Mouse (Mus musculus): ENCODE data around the gene Mrpl47. TPM values are rescaled to one million over a fixed set of nuclear protein-coding genes. Genes with fewer than 3 reads are reported as not detected.

Mrpl47 gene
- polyA plus RNA-seq (2012; fragmentation: generic; extraction: Trizol) = 10.8 TPM

GRCm38 (mm10) chr3:32737172-32737655, at the start of gene Mrpl47:
TSS of gene Mrpl47 (minus strand) at chr3:32737605.
- no peak for TF ChIP-seq SRF (IDR thresholded peaks at IDR 0.05; ENCODE audit: control insufficient read depth, insufficient read length, low read depth)
- no peak for TF ChIP-seq POLR2AphosphoS2 (IDR thresholded peaks at IDR 0.05; ENCODE audit: insufficient read length, low read depth)
- TF ChIP-seq MYOG (IDR thresholded peaks at IDR 0.05; ENCODE audit: control insufficient read depth in 1 of 3, insufficient read depth in 1 of 3, insufficient read length in 2 of 3, low read depth in 2 of 3) = peak in 1 of 3 experiments; percentile 4
- TF ChIP-seq E2F4 (IDR thresholded peaks at IDR 0.05; ENCODE audit: insufficient read depth) = no peak
- Histone ChIP-seq H3K36me3 (ENCODE audit: control insufficient read depth, insufficient read depth) (peaks cover 21% of the 10 kb centered on the region), H3K79me2 (ENCODE audit: control insufficient read depth, insufficient read depth) (peaks cover 70% of the 10 kb centered on the region), H3K4me2 (ENCODE audit: low read depth) (peak within 1 kb of the TSS; percentile 95), H3ac (ENCODE audit: control insufficient read depth, insufficient read length) (peak within 1 kb of the TSS; percentile 81), H3K27me3 (ENCODE audit: control insufficient read depth, insufficient read depth, insufficient read length) (no peaks in the 10 kb centered on the region), H3K4me3 (peak within 1 kb of the TSS; percentile 74)

GRCm38 (mm10) chr3:32770781-32771180, 33.4 kb upstream of the Mrpl47 start:
- H3K36me3 ChIP-seq (ENCODE audit: control insufficient read depth, insufficient read depth) = no peaks in the 10 kb centered on the region
- no peak overlapping the region for H3ac ChIP-seq (ENCODE audit: control insufficient read depth, insufficient read length)
- TF ChIP-seq CEBPB (IDR thresholded peaks at IDR 0.05; ENCODE audit: insufficient read depth, poor library complexity, severe bottlenecking) (peak; percentile 48; the same call in 1 of the 2 replicates), POLR2A (IDR thresholded peaks at IDR 0.05; ENCODE audit: insufficient read length, low read depth) (no peak), MYOD1 (IDR thresholded peaks at IDR 0.05; ENCODE audit: control insufficient read depth in 1 of 3, insufficient read length in 2 of 3, low read depth in 2 of 3) (peak in 1 of 3 experiments; percentile 36)
- H3K27me3 ChIP-seq (ENCODE audit: control insufficient read depth, insufficient read depth, insufficient read length) = peaks cover 5% of the 10 kb centered on the region
- H3K4me2 ChIP-seq (ENCODE audit: low read depth) = no peak overlapping the region
- no peaks in the 10 kb centered on the region for H3K79me2 ChIP-seq (ENCODE audit: control insufficient read depth, insufficient read depth)
- no peak overlapping the region for H3K4me3 ChIP-seq

- no peaks in the 10 kb centered on the region for H3K27me3 ChIP-seq (ENCODE audit: control insufficient read depth, insufficient read depth, insufficient read length)
- no peak overlapping the region for H3ac ChIP-seq (ENCODE audit: control insufficient read depth, insufficient read length)
- TF ChIP-seq TCF3 (IDR thresholded peaks at IDR 0.05; ENCODE audit: insufficient read length, low read depth) = no peak
- no peak for TF ChIP-seq MYOG (IDR thresholded peaks at IDR 0.05; ENCODE audit: control insufficient read depth in 1 of 3, insufficient read depth in 1 of 3, insufficient read length in 2 of 3, low read depth in 2 of 3)
- no peak for TF ChIP-seq POLR2AphosphoS2 (IDR thresholded peaks at IDR 0.05; ENCODE audit: insufficient read length, low read depth)
- TF ChIP-seq MAX (IDR thresholded peaks at IDR 0.05; ENCODE audit: low read depth) = no peak
- TF ChIP-seq USF1 (IDR thresholded peaks at IDR 0.05; ENCODE audit: low read depth) = no peak
- H3K4me3 ChIP-seq = no peak overlapping the region
- H3K36me3 ChIP-seq (ENCODE audit: control insufficient read depth, insufficient read depth) = no peaks in the 10 kb centered on the region
- H3K4me2 ChIP-seq (ENCODE audit: low read depth) = no peak overlapping the region
- H3K79me2 ChIP-seq (ENCODE audit: control insufficient read depth, insufficient read depth) = no peaks in the 10 kb centered on the region
Observed at GRCm38 (mm10) chr3:32763902-32764301, 26.5 kb upstream of the Mrpl47 start.

GRCm38 (mm10) chr3:32762962-32763361, 25.6 kb upstream of the Mrpl47 start:
- Histone ChIP-seq H3K4me2 (ENCODE audit: low read depth) (no peak overlapping the region), H3K79me2 (ENCODE audit: control insufficient read depth, insufficient read depth) (no peaks in the 10 kb centered on the region), H3K4me3 (no peak overlapping the region), H3K27me3 (ENCODE audit: control insufficient read depth, insufficient read depth, insufficient read length) (no peaks in the 10 kb centered on the region), H3ac (ENCODE audit: control insufficient read depth, insufficient read length) (no peak overlapping the region), H3K36me3 (ENCODE audit: control insufficient read depth, insufficient read depth) (no peaks in the 10 kb centered on the region)
- no peak for TF ChIP-seq REST (IDR thresholded peaks at IDR 0.05; ENCODE audit: insufficient read depth, insufficient read length)
- no peak for TF ChIP-seq SRF (IDR thresholded peaks at IDR 0.05; ENCODE audit: control insufficient read depth, insufficient read length, low read depth)
- no peak for TF ChIP-seq CEBPB (IDR thresholded peaks at IDR 0.05; ENCODE audit: insufficient read depth, poor library complexity, severe bottlenecking)
- TF ChIP-seq MYOG (IDR thresholded peaks at IDR 0.05; ENCODE audit: control insufficient read depth in 1 of 3, insufficient read depth in 1 of 3, insufficient read length in 2 of 3, low read depth in 2 of 3) = no peak
- no peak for TF ChIP-seq USF1 (IDR thresholded peaks at IDR 0.05; ENCODE audit: low read depth)
- no peak for TF ChIP-seq POLR2AphosphoS2 (IDR thresholded peaks at IDR 0.05; ENCODE audit: insufficient read length, low read depth)
- TF ChIP-seq TCF3 (IDR thresholded peaks at IDR 0.05; ENCODE audit: insufficient read length, low read depth) = no peak
- no peak for TF ChIP-seq MYOD1 (IDR thresholded peaks at IDR 0.05; ENCODE audit: control insufficient read depth in 1 of 3, insufficient read length in 2 of 3, low read depth in 2 of 3)
- TF ChIP-seq POLR2A (IDR thresholded peaks at IDR 0.05; ENCODE audit: insufficient read length, low read depth) = no peak
- no peak for TF ChIP-seq E2F4 (IDR thresholded peaks at IDR 0.05; ENCODE audit: insufficient read depth)
- TF ChIP-seq TCF12 (IDR thresholded peaks at IDR 0.05; ENCODE audit: insufficient read depth, poor library complexity, severe bottlenecking) = no peak
- no peak for TF ChIP-seq MAX (IDR thresholded peaks at IDR 0.05; ENCODE audit: low read depth)

- Histone ChIP-seq H3K79me2 (ENCODE audit: control insufficient read depth, insufficient read depth) (no peaks in the 10 kb centered on the region), H3K4me2 (ENCODE audit: low read depth) (no peak overlapping the region), H3ac (ENCODE audit: control insufficient read depth, insufficient read length) (no peak overlapping the region), H3K36me3 (ENCODE audit: control insufficient read depth, insufficient read depth) (no peaks in the 10 kb centered on the region), H3K27me3 (ENCODE audit: control insufficient read depth, insufficient read depth, insufficient read length) (no peaks in the 10 kb centered on the region), H3K4me3 (no peak overlapping the region)
- TF ChIP-seq TCF3 (IDR thresholded peaks at IDR 0.05; ENCODE audit: insufficient read length, low read depth) (no peak), POLR2AphosphoS2 (IDR thresholded peaks at IDR 0.05; ENCODE audit: insufficient read length, low read depth) (no peak), USF1 (IDR thresholded peaks at IDR 0.05; ENCODE audit: low read depth) (no peak), CEBPB (IDR thresholded peaks at IDR 0.05; ENCODE audit: insufficient read depth, poor library complexity, severe bottlenecking) (no peak), SRF (IDR thresholded peaks at IDR 0.05; ENCODE audit: control insufficient read depth, insufficient read length, low read depth) (no peak), TCF12 (IDR thresholded peaks at IDR 0.05; ENCODE audit: insufficient read depth, poor library complexity, severe bottlenecking) (no peak), MAX (IDR thresholded peaks at IDR 0.05; ENCODE audit: low read depth) (no peak), E2F4 (IDR thresholded peaks at IDR 0.05; ENCODE audit: insufficient read depth) (no peak), REST (IDR thresholded peaks at IDR 0.05; ENCODE audit: insufficient read depth, insufficient read length) (no peak), POLR2A (IDR thresholded peaks at IDR 0.05; ENCODE audit: insufficient read length, low read depth) (no peak), MYOG (IDR thresholded peaks at IDR 0.05; ENCODE audit: control insufficient read depth in 1 of 3, insufficient read depth in 1 of 3, insufficient read length in 2 of 3, low read depth in 2 of 3) (no peak), MYOD1 (IDR thresholded peaks at IDR 0.05; ENCODE audit: control insufficient read depth in 1 of 3, insufficient read length in 2 of 3, low read depth in 2 of 3) (no peak)
Observed at GRCm38 (mm10) chr3:32759212-32759611, 21.8 kb upstream of the Mrpl47 start.

Data from myocyte (in vitro differentiated cells).